Mouse (Mus musculus) thymus, adult 2 months (tissue): ENCODE measurements at regions not wholly inside any gene's neighbourhood (a gene's known extent, or its start where the extent isn't known, plus 50 kb on each side); places are given as distances from the start of the nearest gene placed in this dataset.

Experiments used
- DNase-seq: peaks from one replicate; pipeline ENCODE4 v3.0.0; 2021
- H3K27ac ChIP-seq: fragments of 200-500 bp; 2 replicates; pipeline ENCODE4 v1.5.1; 2012; ENCODE audit warnings: low read length, control low read depth; ENCODE audit not compliant: control insufficient read depth, insufficient read depth
- H3K27me3 ChIP-seq: fragments of 200-500 bp; 2 replicates; pipeline ENCODE4 v1.6.1; 2012; ENCODE audit warnings: mild to moderate bottlenecking, low read length, moderate library complexity, mixed read lengths; ENCODE audit not compliant: control insufficient read depth, insufficient read depth
- H3K36me3 ChIP-seq: fragments of 200-500 bp; 2 replicates; pipeline ENCODE4 v1.6.1; 2012; ENCODE audit warnings: mild to moderate bottlenecking, low read length, moderate library complexity; ENCODE audit not compliant: control insufficient read depth, insufficient read depth
- H3K4me1 ChIP-seq: fragments of 200-500 bp; replicated peaks from 2 replicates; pipeline ENCODE4 v1.6.1; 2012; ENCODE audit warnings: low read length; ENCODE audit not compliant: control insufficient read depth, insufficient read depth
- H3K4me3 ChIP-seq: fragments of 200-500 bp; 2 replicates; pipeline ENCODE4 v1.5.1; 2012; ENCODE audit warnings: mild to moderate bottlenecking, low read length, control low read depth, moderate library complexity; ENCODE audit not compliant: control insufficient read depth, insufficient read depth
- CTCF ChIP-seq: fragments of 200-500 bp; IDR thresholded peaks from 2 replicates; pipeline ENCODE4 v1.5.1; 2012; ENCODE audit warnings: mild to moderate bottlenecking, control low read depth, low read length, moderate library complexity, borderline replicate concordance; ENCODE audit not compliant: control insufficient read depth, poor library complexity, insufficient read depth; ENCODE audit errors: extremely low read depth
- POLR2A ChIP-seq: fragments of 200-500 bp; IDR thresholded peaks from 2 replicates; pipeline ENCODE4 v1.6.1; 2012; ENCODE audit warnings: mild to moderate bottlenecking, low read length, control low read depth, moderate library complexity; ENCODE audit not compliant: control insufficient read depth, poor library complexity, insufficient read depth; ENCODE audit errors: extremely low read depth
- WGBS: fragments of 180-500 bp; shearing (Covaris S2); methylation state at CpG from one replicate; pipeline ENCODE4 v1.1.7; 2018; 5-methylcytosine and 5-hydroxymethylcytosine counted together

GRCm38 (mm10) chr3:38344283-38344682 is 140.4 kb downstream of the Ankrd50 start:
- no peaks in the 10 kb centered on the region for H3K27me3 ChIP-seq
- H3K4me1 ChIP-seq: no peaks in the 10 kb centered on the region
- 23% methylated on average over 2 of the region's 2 CpGs for WGBS
- no peak overlapping the region for H3K27ac ChIP-seq
- no peak overlapping the region for H3K4me3 ChIP-seq
- TF ChIP-seq CTCF (no peak), POLR2A (no peak)
- no peak for DNase-seq
- no peaks in the 10 kb centered on the region for H3K36me3 ChIP-seq

GRCm38 (mm10) chr3:38341666-38342065 is 143.0 kb downstream of the Ankrd50 start:
- Histone ChIP-seq H3K27ac (no peak overlapping the region), H3K27me3 (no peaks in the 10 kb centered on the region), H3K4me3 (no peak overlapping the region), H3K36me3 (no peaks in the 10 kb centered on the region), H3K4me1 (no peaks in the 10 kb centered on the region)
- TF ChIP-seq CTCF (no peak), POLR2A (no peak)
- 89% methylated on average over 1 of the region's 1 CpGs for WGBS
- no peak for DNase-seq

GRCm38 (mm10) chr3:38333321-38333910 is 151.2 kb downstream of the Ankrd50 start:
- Histone ChIP-seq H3K27me3 (no peaks in the 10 kb centered on the region), H3K36me3 (no peaks in the 10 kb centered on the region), H3K4me3 (no peak overlapping the region), H3K4me1 (peaks cover 3% of the 10 kb centered on the region), H3K27ac (no peak overlapping the region)
- TF ChIP-seq POLR2A (no peak), CTCF (no peak)
- WGBS: 96% methylated on average over 3 of the region's 3 CpGs
- no peak for DNase-seq

DNA sequence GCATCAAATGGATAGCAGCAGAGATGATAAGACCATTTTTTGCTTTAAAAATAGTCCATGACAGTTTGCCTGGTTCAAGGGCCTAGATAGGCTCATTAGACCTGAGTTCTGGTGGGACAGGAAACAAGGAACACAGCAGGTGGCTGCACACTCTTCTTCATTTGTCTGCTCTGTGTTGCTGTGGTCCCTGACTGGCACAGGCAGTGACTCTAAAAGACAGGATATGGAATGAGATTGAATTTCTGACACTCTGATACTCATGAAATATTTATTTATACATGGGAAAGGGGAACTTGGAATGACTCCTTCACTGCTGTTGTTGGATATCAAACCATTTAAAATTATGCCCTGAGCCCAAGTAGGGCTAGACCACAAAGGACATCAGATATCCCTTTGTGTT is 153.5 kb downstream of the Ankrd50 start:
- TF ChIP-seq CTCF (no peak), POLR2A (no peak)

DNA sequence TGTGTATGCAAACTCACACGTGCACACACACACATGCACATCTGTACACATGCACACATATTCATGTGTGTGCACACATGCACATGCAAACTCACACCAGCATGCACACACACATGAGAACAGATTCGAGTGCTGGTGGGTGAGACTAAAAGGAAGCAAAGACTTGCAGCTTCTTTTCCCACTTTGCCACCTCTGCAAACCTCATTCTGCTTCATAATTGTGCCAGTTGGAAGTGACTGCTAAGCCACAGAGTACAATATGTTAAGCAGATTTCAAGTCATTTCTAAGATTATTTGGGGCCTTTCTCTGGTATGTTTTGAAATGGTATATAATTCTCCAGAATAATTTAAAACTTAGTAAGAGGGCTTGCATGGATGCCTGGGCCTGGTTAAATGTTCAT is 157.4 kb downstream of the Ankrd50 start:
- no peaks in the 10 kb centered on the region; the same call in 1 of the 2 replicates for H3K4me1 ChIP-seq
- TF ChIP-seq CTCF: no peak
- TF ChIP-seq POLR2A: no peak
- H3K27ac ChIP-seq: no peak overlapping the region
- H3K36me3 ChIP-seq: no peaks in the 10 kb centered on the region
- H3K27me3 ChIP-seq: no peaks in the 10 kb centered on the region
- DNase-seq: no peak
- WGBS: 86% methylated on average over 2 of the region's 2 CpGs
- no peak overlapping the region for H3K4me3 ChIP-seq

More for the DNA sequence above, 153.5 kb downstream of the Ankrd50 start:
- Histone ChIP-seq H3K27ac (no peak overlapping the region), H3K36me3 (no peaks in the 10 kb centered on the region), H3K4me3 (no peak overlapping the region), H3K27me3 (no peaks in the 10 kb centered on the region), H3K4me1 (peaks cover 3% of the 10 kb centered on the region)
- DNase-seq: no peak

GRCm38 (mm10) chr3:38326211-38326610 is 158.4 kb downstream of the Ankrd50 start:
- no peaks in the 10 kb centered on the region for H3K27me3 ChIP-seq
- H3K4me3 ChIP-seq: no peak overlapping the region
- TF ChIP-seq POLR2A (no peak), CTCF (no peak)
- no peak for DNase-seq
- H3K4me1 ChIP-seq: no peaks in the 10 kb centered on the region; the same call in 1 of the 2 replicates
- H3K36me3 ChIP-seq: no peaks in the 10 kb centered on the region
- no peak overlapping the region for H3K27ac ChIP-seq

- no peak for DNase-seq
- WGBS: 90% methylated on average over 2 of the region's 2 CpGs
- no peak for TF ChIP-seq CTCF
- H3K27me3 ChIP-seq: no peaks in the 10 kb centered on the region
- H3K36me3 ChIP-seq: no peaks in the 10 kb centered on the region
- H3K4me3 ChIP-seq: no peak overlapping the region
- no peaks in the 10 kb centered on the region for H3K4me1 ChIP-seq
- H3K27ac ChIP-seq: no peak overlapping the region
Measured at GRCm38 (mm10) chr3:38324663-38325062, 160.0 kb downstream of the Ankrd50 start.
